Mouse (Mus musculus): ENCODE data around the gene Smg5. TPM values are rescaled to one million over a fixed set of nuclear protein-coding genes. Genes with fewer than 3 reads are reported as not detected.
"Not testable (repeated sequence)": the region's sequence is repeated elsewhere in the genome, so short reads cannot be mapped to it uniquely, and the experiment has no call there.

The Smg5 gene
- polyA plus RNA-seq, 1 experiment from 2014 or later, result 11.8 TPM

DNA sequence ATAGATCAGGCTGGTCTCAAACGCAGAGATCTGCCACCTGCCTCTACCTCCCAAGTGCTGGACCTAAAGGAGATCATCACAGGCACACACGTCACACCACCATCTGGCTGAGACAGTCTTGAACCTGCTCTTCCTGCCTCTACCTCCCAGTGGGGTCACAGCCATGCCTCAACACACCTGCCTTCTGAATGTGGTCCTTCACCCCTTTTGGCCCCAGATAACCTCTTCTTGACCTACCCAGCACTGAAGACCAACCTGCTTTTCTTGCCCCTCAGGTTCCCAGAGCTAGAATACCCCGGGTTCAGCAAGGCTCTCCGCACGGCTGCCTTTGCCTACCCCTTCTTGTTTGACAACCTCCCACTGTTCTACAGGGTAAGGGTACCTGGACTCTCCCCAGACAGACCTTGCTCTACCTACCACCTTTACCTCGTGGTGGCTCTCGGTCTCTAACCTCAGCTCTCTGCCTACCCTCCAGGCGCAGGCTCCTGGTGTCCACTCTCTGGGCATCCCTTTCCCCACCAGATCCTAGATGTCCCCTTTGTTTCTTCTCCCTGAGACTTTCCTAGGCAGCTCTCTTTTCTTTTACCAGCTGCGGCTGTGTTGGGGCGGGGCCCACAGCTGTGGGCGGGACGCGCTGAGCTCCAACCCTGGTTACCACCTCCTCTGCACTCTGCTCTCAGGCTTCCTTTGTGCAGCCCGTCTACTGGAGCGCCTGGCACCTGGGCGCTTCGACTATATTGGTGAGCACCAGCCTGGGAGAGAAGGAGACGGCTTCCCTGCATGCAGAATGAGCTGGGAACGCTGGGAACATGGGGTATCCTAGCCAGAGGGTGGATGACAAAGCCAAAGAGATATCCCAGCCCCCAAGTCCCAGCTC, 39.9 kb downstream of the Smg5 start:
- H3K9ac ChIP-seq (replicated peaks); H3K4me3 ChIP-seq (ENCODE audit: low read depth, low read length); H3K4me1 ChIP-seq (ENCODE audit: insufficient read depth); H3K36me3 ChIP-seq (replicated peaks; ENCODE audit: insufficient read depth, low read length); H3K27ac ChIP-seq (ENCODE audit: low read depth); H3K9me3 ChIP-seq (ENCODE audit: low read length); H3K27me3 ChIP-seq (ENCODE audit: insufficient read depth, low read length); H3K4me2 ChIP-seq (ENCODE audit: low read depth, low read length): not testable (repeated sequence)
- ATAC-seq, result peak; percentile 85
- 9% methylated on average over 17 of the region's 19 CpGs for WGBS (ENCODE audit: insufficient replicate concordance)
- DNase-seq, result peak; percentile 58

DNA sequence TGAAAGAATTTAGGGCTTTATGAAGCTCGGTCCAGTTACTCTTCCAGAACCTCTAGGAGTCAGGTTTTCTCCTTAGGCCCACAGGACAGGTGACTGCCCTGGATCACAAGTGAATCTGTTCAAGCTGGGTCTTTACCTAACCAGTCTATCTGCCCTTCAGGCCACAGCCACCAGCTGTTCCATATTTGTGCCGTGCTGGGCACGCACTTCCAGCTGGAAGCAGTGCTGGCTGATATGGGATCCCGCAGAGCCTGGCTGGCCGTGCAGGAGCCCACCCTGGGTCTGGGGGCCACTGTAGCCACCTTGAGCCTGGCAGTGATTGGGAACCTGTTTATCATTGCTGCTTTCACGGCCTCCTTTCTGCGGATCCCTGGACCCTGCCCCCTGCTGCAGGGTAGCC, 40.6 kb downstream of the Smg5 start:
- H3K36me3 ChIP-seq (replicated peaks; ENCODE audit: insufficient read depth, low read length); ATAC-seq; DNase-seq; H3K4me1 ChIP-seq (ENCODE audit: insufficient read depth); H3K27ac ChIP-seq (ENCODE audit: low read depth); H3K27me3 ChIP-seq (ENCODE audit: insufficient read depth, low read length); H3K4me2 ChIP-seq (ENCODE audit: low read depth, low read length); H3K9ac ChIP-seq (replicated peaks); H3K9me3 ChIP-seq (ENCODE audit: low read length); H3K4me3 ChIP-seq (ENCODE audit: low read depth, low read length): not testable (repeated sequence)
- WGBS (ENCODE audit: insufficient replicate concordance), result 49% methylated on average over 5 of the region's 7 CpGs

DNA sequence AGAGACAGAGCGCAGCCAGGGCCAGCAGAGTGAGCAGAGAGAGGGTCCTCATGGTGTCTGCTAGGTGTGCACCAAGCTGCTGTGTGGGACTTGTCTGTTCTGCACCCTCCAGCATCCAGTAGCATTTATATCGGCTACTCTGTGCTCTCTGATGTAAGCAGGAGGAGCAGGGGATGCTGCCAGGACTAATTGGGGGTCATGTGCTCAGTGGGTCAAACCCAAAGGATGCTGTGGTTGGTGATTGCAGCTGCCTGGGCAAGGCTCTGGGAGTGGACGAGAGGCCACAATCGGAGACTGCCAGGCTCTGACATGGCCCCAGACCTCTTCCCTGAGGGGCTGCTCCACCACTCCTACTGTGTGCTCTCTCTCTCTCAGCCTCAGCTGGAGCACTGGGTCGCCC, 42.5 kb downstream of the Smg5 start, which contains the start of gene Bglap2:
TSS of gene Bglap2 (minus strand) at position 101 of the 400 bp plus-strand sequence.
- 68% methylated on average over 4 of the region's 5 CpGs for WGBS (ENCODE audit: insufficient replicate concordance)
- not testable (repeated sequence) for H3K4me1 ChIP-seq (ENCODE audit: insufficient read depth); ATAC-seq; H3K9me3 ChIP-seq (ENCODE audit: low read length); H3K27ac ChIP-seq (ENCODE audit: low read depth); H3K4me2 ChIP-seq (ENCODE audit: low read depth, low read length); H3K36me3 ChIP-seq (replicated peaks; ENCODE audit: insufficient read depth, low read length); H3K4me3 ChIP-seq (ENCODE audit: low read depth, low read length); H3K9ac ChIP-seq (replicated peaks); H3K27me3 ChIP-seq (ENCODE audit: insufficient read depth, low read length); DNase-seq

DNA sequence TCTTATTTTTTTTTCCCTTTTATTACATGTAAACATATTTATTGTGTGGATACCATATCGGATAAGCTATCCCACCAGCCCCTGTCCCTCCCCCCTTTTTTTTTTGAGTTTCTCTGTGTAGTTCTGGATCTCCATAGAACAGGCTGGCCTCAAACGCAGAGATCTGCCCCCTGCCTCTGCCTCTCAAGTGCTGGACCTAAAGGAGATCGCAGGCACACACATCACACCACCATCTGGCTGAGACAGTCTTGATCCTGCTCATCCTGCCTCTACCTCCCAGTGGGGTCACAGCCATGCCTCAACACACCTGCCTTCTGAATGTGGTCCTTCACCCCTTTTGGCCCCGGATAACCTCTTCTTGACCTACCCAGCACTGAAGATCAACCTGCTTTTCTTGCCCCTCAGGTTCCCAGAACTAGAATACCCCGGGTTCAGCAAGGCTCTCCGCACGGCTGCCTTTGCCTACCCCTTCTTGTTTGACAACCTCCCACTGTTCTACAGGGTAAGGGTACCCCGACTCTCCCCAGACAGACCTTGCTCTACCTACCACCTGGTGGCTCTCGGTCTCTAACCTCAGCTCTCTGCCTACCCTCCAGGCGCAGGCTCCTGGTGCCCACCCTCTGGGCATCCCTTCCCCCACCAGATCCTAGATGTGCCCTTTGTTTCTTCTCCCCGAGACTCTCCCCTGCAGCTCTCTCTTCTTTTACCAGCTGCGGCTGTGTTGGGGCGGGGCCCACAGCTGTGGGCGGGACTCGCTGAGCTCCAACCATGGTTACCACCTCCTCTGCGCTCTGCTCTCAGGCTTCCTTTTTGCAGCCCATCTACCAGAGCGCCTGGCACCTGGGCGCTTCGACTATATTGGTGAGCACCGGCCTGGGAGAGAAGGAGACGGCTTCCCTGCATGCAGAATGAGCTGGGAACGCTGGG, 45.6 kb downstream of the Smg5 start:
- H3K4me1 ChIP-seq (ENCODE audit: insufficient read depth); H3K9me3 ChIP-seq (ENCODE audit: low read length); H3K4me3 ChIP-seq (ENCODE audit: low read depth, low read length); H3K27ac ChIP-seq (ENCODE audit: low read depth); H3K27me3 ChIP-seq (ENCODE audit: insufficient read depth, low read length); H3K36me3 ChIP-seq (replicated peaks; ENCODE audit: insufficient read depth, low read length); H3K9ac ChIP-seq (replicated peaks): not testable (repeated sequence)
- ATAC-seq (peak; percentile 71), DNase-seq (peak; percentile 67)
- H3K4me2 ChIP-seq (ENCODE audit: low read depth, low read length), result 0 out of 2 replicates have a peak overlapping the region, but pooled peaks have one; percentile 32
- WGBS (ENCODE audit: insufficient replicate concordance), result 16% methylated on average over 19 of the region's 22 CpGs

DNA sequence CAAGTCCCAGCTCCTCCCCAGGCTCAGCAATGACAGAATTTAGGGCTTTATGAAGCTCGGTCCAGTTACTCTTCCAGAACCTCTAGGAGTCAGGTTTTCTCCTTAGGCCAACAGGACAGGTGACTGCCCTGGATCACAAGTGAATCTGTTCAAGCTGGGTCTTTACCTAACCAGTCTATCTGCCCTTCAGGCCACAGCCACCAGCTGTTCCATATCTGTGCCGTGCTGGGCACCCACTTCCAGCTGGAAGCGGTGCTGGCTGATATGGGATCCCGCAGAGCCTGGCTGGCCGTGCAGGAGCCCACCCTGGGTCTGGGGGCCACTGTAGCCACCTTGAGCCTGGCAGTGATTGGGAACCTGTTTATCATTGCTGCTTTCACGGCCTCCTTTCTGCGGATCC, 46.3 kb downstream of the Smg5 start:
- ATAC-seq; H3K4me3 ChIP-seq (ENCODE audit: low read depth, low read length); H3K4me2 ChIP-seq (ENCODE audit: low read depth, low read length); H3K4me1 ChIP-seq (ENCODE audit: insufficient read depth); H3K36me3 ChIP-seq (replicated peaks; ENCODE audit: insufficient read depth, low read length); H3K27me3 ChIP-seq (ENCODE audit: insufficient read depth, low read length); H3K9me3 ChIP-seq (ENCODE audit: low read length); H3K27ac ChIP-seq (ENCODE audit: low read depth); H3K9ac ChIP-seq (replicated peaks); DNase-seq: not testable (repeated sequence)
- 34% methylated on average over 2 of the region's 7 CpGs for WGBS (ENCODE audit: insufficient replicate concordance)

DNA sequence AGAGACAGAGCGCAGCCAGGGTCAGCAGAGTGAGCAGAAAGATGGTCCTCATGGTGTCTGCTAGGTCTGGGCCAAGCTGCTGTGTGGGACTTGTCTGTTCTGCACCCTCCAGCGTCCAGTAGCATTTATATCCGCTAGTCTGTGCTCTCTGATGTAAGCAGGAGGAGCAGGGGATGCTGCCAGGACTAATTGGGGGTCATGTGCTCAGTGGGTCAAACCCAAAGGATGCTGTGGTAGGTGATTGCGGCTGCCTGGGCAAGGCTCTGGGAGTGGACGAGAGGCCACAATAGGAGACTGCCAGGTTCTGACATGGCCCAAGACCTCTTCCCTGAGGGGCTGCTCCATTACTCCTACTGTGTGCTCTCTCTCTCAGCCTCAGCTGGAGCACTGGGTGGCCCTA, 48.3 kb downstream of the Smg5 start, which contains the start of gene Bglap:
TSS of gene Bglap (minus strand) at position 101 of the 400 bp plus-strand sequence.
- no peak within 1 kb of the TSS for H3K9ac ChIP-seq (replicated peaks)
- no peak within 1 kb of the TSS for H3K4me3 ChIP-seq (ENCODE audit: low read depth, low read length)
- TF ChIP-seq CTCF (IDR thresholded peaks at IDR 0.05; ENCODE audit: low read depth) (no peak), EP300 (IDR thresholded peaks at IDR 0.05; ENCODE audit: low read depth) (no peak)
- H3K4me1 ChIP-seq (ENCODE audit: insufficient read depth), result peaks cover 3% of the 10 kb centered on the region; the same call in 1 of the 2 replicates
- H3K27ac ChIP-seq (ENCODE audit: low read depth), result no peak within 1 kb of the TSS
- no peak for ATAC-seq
- no peaks in the 10 kb centered on the region for H3K27me3 ChIP-seq (ENCODE audit: insufficient read depth, low read length)
- no peaks in the 10 kb centered on the region for H3K36me3 ChIP-seq (replicated peaks; ENCODE audit: insufficient read depth, low read length)
- no peak for DNase-seq
- H3K9me3 ChIP-seq (ENCODE audit: low read length), result no peaks in the 10 kb centered on the region
- WGBS (ENCODE audit: insufficient replicate concordance), result 76% methylated on average over 5 of the region's 5 CpGs
- H3K4me2 ChIP-seq (ENCODE audit: low read depth, low read length), result no peak within 1 kb of the TSS
